Mouse (Mus musculus): ENCODE measurements around the gene Ezr. TPM values are rescaled to one million over a fixed set of nuclear protein-coding genes. Genes with fewer than 3 reads are reported as not detected.

The Ezr gene
- polyA plus RNA-seq, 1 experiment: 152 TPM

Other genes starting within 250 kb of the Ezr start
- gene Dynlt1c, start 181.1 kb downstream of the Ezr start, polyA plus RNA-seq (2012; rRNA removed): 5.2 and 5.6 TPM in 2 replicates
- gene Dynlt1f, start 126.9 kb downstream of the Ezr start, polyA plus RNA-seq (2012; rRNA removed): 61.6 and 64.5 TPM in 2 replicates
- gene Sytl3, start 123.7 kb downstream of the Ezr start, polyA plus RNA-seq (2012; rRNA removed): 2.8 and 3.7 TPM in 2 replicates
- 37.9 and 42.7 TPM in 2 replicates for gene Rsph3b, start 165.9 kb upstream of the Ezr start, polyA plus RNA-seq (2012; rRNA removed)
- gene Tagap1, start 178.4 kb upstream of the Ezr start, polyA plus RNA-seq (2012; rRNA removed): 19.7 and 20.5 TPM in 2 replicates
- 352 and 496 TPM in 2 replicates for gene Rnaset2b, start 187.8 kb upstream of the Ezr start, polyA plus RNA-seq (2012; rRNA removed)
- gene Gm49721, start 196.1 kb upstream of the Ezr start, polyA plus RNA-seq (2012; rRNA removed): 1.8 and 4.4 TPM in 2 replicates
- gene Gm1604a, start 242.8 kb upstream of the Ezr start, polyA plus RNA-seq (2012; rRNA removed): 0.14 and 0.30 TPM in 2 replicates